Mouse (Mus musculus) heart, embryonic 15.5 days (tissue): ENCODE results near the gene Nkiras2. TPM values are rescaled to one million over a fixed set of nuclear protein-coding genes. Genes with fewer than 3 reads are reported as not detected.
"Not testable (repeated sequence)": the region's sequence is repeated elsewhere in the genome, so short reads cannot be mapped to it uniquely, and the experiment has no call there.

Experiments
- ATAC-seq: fragments of 200-750 bp; cut with Nextera tagmentation; replicated peaks from 2 replicates; pipeline ENCODE4 v1.8.0; 2017; ENCODE audit warnings: low read depth, moderate TSS enrichment; ENCODE audit not compliant: insufficient number of reproducible peaks, insufficient read depth, low FRiP score
- H3K27ac ChIP-seq: fragments of 300-500 bp; sonication (generic); 2 replicates; pipeline ENCODE4 v1.5.1; 2015; ENCODE audit warnings: mild to moderate bottlenecking, inconsistent platforms
- H3K27me3 ChIP-seq: fragments of 300-500 bp; sonication (generic); 2 replicates; pipeline ENCODE4 v1.6.1; 2015; ENCODE audit warnings: inconsistent platforms
- H3K36me3 ChIP-seq: fragments of 300-500 bp; sonication (generic); 2 replicates; pipeline ENCODE4 v1.6.1; 2015; ENCODE audit warnings: mild to moderate bottlenecking, inconsistent platforms
- H3K4me1 ChIP-seq: fragments of 300-500 bp; sonication (generic); replicated peaks from 2 replicates; pipeline ENCODE4 v1.6.1; 2015; ENCODE audit warnings: inconsistent platforms
- H3K4me2 ChIP-seq: fragments of 300-500 bp; sonication (generic); 2 replicates; pipeline ENCODE4 v1.6.1; 2015; ENCODE audit warnings: inconsistent platforms, mild to moderate bottlenecking, moderate library complexity
- H3K4me3 ChIP-seq: fragments of 300-500 bp; sonication (generic); 2 replicates; pipeline ENCODE4 v1.5.1; 2015; ENCODE audit warnings: mild to moderate bottlenecking, inconsistent platforms
- H3K9ac ChIP-seq: fragments of 300-500 bp; sonication (generic); 2 replicates; pipeline ENCODE4 v1.6.1; 2015; ENCODE audit warnings: mild to moderate bottlenecking, inconsistent platforms
- H3K9me3 ChIP-seq: fragments of 300-500 bp; sonication (generic); replicated peaks from 2 replicates; pipeline ENCODE4 v1.6.1; 2016; ENCODE audit warnings: inconsistent platforms
- WGBS: fragments of 180-500 bp; shearing (Covaris S2); methylation state at CpG from one replicate; pipeline ENCODE4 v1.1.7; 2015; ENCODE audit warnings: mixed read lengths; 5-methylcytosine and 5-hydroxymethylcytosine counted together
- polyA plus RNA-seq: library from polyadenylated mRNA; unstranded; fragments of >200 nt; fragmentation: Nextera tagmentation; extraction: Ambion mirVana; gene quantifications from 2 replicates; pipeline ENCODE4 v1.2.1, GENCODE M21; 2015

Nkiras2 gene
- polyA plus RNA-seq, 1 experiment from 2014 or later: 59.8 TPM

GRCm38 (mm10) chr11:100640159-100640906 is 21.3 kb downstream of the Nkiras2 start:
- H3K4me3 ChIP-seq: peak overlapping the region; percentile 43
- H3K4me1 ChIP-seq: peaks cover 11% of the 10 kb centered on the region
- H3K9me3 ChIP-seq: no peaks in the 10 kb centered on the region
- peak overlapping the region; percentile 49 for H3K9ac ChIP-seq
- H3K27ac ChIP-seq: no peak overlapping the region
- H3K27me3 ChIP-seq: peaks cover 60% of the 10 kb centered on the region
- H3K4me2 ChIP-seq: peak overlapping the region; percentile 82
- ATAC-seq: peak; percentile 68
- 7% methylated on average over 52 of the region's 52 CpGs for WGBS
- H3K36me3 ChIP-seq: no peaks in the 10 kb centered on the region

DNA sequence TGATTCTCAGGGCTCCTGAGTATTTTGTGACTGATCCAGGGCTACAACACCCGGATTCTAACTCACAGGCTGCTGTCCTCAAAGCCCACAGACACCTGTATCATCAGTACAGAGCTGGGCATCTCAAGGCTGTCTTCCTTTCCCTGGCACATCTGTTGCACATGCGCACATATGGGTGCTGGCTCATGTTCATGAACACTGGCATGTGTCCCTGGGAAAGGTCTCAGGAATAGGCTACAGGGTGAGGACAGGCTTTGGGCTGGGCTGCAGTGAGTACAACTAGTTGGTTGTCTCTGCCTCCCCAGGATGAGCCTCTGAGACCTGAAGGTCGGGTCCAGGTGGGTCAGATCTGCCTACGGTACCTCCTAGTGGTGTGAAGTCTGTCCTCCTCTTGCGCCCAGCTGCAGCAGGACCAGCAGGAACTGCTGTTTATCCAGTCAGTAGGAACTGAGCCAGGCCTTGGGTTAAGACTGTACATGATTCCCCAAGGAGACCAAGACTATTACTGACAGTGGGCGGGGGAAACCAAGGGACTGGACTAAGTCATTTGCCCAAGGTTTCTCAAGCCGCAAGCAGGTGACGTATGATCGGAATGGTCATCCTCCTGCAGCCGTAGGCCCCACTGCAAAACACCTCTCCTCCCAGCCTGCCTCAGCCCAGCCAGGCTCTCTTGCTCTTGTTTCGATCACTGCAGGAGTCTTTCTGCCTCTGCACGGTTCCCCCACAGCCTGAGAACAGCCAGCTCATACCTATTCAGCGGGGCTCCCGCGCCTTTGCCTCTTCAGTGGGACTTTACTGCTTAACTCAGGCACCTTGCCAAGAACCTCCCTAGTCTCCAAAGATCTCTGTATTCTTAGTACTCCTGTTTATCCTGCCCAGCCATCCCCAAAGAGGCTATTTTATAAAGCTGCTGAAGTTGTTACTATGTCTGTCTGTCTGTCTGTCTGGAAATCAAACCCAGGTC is 24.9 kb downstream of the Nkiras2 start:
- H3K4me2 ChIP-seq: no peak overlapping the region
- H3K27ac ChIP-seq: no peak overlapping the region
- H3K9me3 ChIP-seq: no peaks in the 10 kb centered on the region
- 56% methylated on average over 15 of the region's 15 CpGs for WGBS
- no peak overlapping the region for H3K4me3 ChIP-seq
- H3K27me3 ChIP-seq: peaks cover 49% of the 10 kb centered on the region
- ATAC-seq: no peak
- H3K9ac ChIP-seq: no peak overlapping the region
- no peaks in the 10 kb centered on the region for H3K36me3 ChIP-seq
- H3K4me1 ChIP-seq: peaks cover 11% of the 10 kb centered on the region

- WGBS: 21% methylated on average over 1 of the region's 1 CpGs
- Histone ChIP-seq H3K9ac (no peak overlapping the region), H3K4me2 (no peak overlapping the region), H3K4me1 (no peaks in the 10 kb centered on the region), H3K9me3 (no peaks in the 10 kb centered on the region), H3K4me3 (no peak overlapping the region), H3K27me3 (peaks cover 43% of the 10 kb centered on the region), H3K36me3 (no peaks in the 10 kb centered on the region), H3K27ac (no peak overlapping the region)
- no peak for ATAC-seq
Observed at GRCm38 (mm10) chr11:100646265-100646664, 27.2 kb downstream of the Nkiras2 start.

DNA sequence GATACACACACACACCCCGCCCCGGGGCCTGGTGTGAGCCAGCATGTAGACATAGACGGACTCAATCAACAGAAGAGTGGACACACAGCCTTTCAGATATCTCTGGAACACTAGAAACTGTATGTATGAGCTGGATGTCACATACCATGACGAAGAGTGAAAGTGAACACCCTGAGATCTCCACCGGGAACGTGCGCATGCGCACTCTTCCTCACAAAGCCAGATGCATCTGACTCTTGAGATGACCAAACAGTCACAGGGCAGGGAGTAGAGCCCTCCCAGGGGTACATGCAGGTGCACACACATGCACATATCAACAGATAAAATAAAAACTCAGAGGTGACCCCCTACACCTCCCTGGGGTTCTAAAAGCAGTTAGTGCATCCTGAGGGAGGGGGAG is 29.4 kb downstream of the Nkiras2 start:
- WGBS: 79% methylated on average over 8 of the region's 8 CpGs
- Histone ChIP-seq H3K36me3 (no peaks in the 10 kb centered on the region), H3K27me3 (peaks cover 38% of the 10 kb centered on the region), H3K27ac (no peak overlapping the region), H3K4me2 (no peak overlapping the region), H3K9me3 (no peaks in the 10 kb centered on the region), H3K4me1 (no peaks in the 10 kb centered on the region), H3K4me3 (no peak overlapping the region), H3K9ac (no peak overlapping the region)
- no peak for ATAC-seq

GRCm38 (mm10) chr11:100651205-100651604 is 32.2 kb downstream of the Nkiras2 start:
- Histone ChIP-seq H3K4me3 (no peak overlapping the region), H3K27me3 (peaks cover 35% of the 10 kb centered on the region), H3K4me1 (peaks cover 1% of the 10 kb centered on the region), H3K4me2 (no peak overlapping the region), H3K9me3 (no peaks in the 10 kb centered on the region), H3K27ac (no peak overlapping the region), H3K9ac (no peak overlapping the region), H3K36me3 (no peaks in the 10 kb centered on the region)
- no peak for ATAC-seq
- WGBS: 25% methylated on average over 8 of the region's 8 CpGs

DNA sequence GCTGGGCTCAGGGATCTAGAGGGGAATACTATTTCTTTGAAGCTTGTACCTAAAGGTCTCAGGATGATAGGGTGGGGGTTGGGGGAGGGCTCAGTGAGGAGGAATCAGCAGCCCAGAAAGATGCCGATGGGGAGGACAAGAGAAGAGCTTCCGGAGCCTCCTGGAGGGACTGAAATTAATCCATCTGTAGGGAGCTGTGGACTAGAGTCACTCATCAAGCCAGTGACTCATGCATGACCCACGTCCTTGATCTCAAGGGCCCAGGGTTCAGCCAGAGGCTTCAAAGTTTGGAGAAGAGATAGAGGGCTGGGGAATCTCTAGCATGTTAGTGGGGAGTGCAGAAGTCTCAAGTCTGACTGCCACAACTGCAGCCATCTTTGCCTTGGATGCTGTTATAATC is 32.7 kb downstream of the Nkiras2 start:
- Histone ChIP-seq H3K4me2 (no peak overlapping the region), H3K27ac (no peak overlapping the region), H3K36me3 (no peaks in the 10 kb centered on the region), H3K4me3 (no peak overlapping the region), H3K4me1 (peaks cover 7% of the 10 kb centered on the region), H3K9me3 (no peaks in the 10 kb centered on the region), H3K27me3 (peaks cover 35% of the 10 kb centered on the region), H3K9ac (no peak overlapping the region)
- ATAC-seq: no peak
- 17% methylated on average over 3 of the region's 3 CpGs for WGBS

GRCm38 (mm10) chr11:100655589-100655988 is 36.5 kb downstream of the Nkiras2 start:
- ATAC-seq, H3K27ac ChIP-seq, H3K36me3 ChIP-seq, H3K4me2 ChIP-seq, H3K9ac ChIP-seq, H3K4me3 ChIP-seq, H3K9me3 ChIP-seq: not testable (repeated sequence)
- H3K27me3 ChIP-seq: peaks cover 16% of the 10 kb centered on the region
- peaks cover 18% of the 10 kb centered on the region for H3K4me1 ChIP-seq
- 63% methylated on average over 3 of the region's 3 CpGs for WGBS

DNA sequence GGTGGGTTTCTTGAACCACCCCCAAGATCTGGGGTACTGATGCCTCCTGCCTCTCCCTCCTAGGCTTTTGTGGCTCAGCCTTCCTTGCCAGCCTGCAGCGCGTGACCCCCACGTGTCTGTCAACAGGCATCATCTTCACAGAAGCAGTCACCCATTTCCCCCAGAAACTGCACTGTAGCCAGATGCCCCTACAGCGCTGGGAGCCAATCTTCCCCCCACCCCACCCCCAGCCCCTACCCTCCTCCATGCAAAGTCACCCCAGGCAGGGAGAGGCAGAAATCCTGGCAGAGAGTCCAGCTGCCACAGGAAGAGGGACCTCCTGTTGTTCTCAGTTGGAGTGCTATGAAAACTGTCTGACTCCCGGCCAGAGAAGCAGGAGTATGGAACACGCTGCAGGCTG is 37.4 kb downstream of the Nkiras2 start:
- peak overlapping the region; percentile 14; the same call in 1 of the 2 replicates for H3K4me2 ChIP-seq
- H3K4me3 ChIP-seq: no peak overlapping the region
- H3K27ac ChIP-seq: no peak overlapping the region
- peaks cover 18% of the 10 kb centered on the region for H3K4me1 ChIP-seq
- peaks cover 7% of the 10 kb centered on the region for H3K27me3 ChIP-seq
- H3K36me3 ChIP-seq: no peaks in the 10 kb centered on the region
- 0 out of 2 replicates have a peak, but pooled peaks have one; percentile 44 for ATAC-seq
- no peaks in the 10 kb centered on the region for H3K9me3 ChIP-seq
- 0 out of 2 replicates have a peak overlapping the region, but pooled peaks have one; percentile 4 for H3K9ac ChIP-seq
- WGBS: 8% methylated on average over 6 of the region's 6 CpGs

GRCm38 (mm10) chr11:100659806-100660205 is 40.8 kb downstream of the Nkiras2 start:
- no peaks in the 10 kb centered on the region for H3K27me3 ChIP-seq
- no peak for ATAC-seq
- WGBS: 58% methylated on average over 10 of the region's 10 CpGs
- H3K4me3 ChIP-seq: no peak overlapping the region
- no peaks in the 10 kb centered on the region for H3K9me3 ChIP-seq
- H3K36me3 ChIP-seq: no peaks in the 10 kb centered on the region
- peaks cover 18% of the 10 kb centered on the region for H3K4me1 ChIP-seq
- H3K27ac ChIP-seq: no peak overlapping the region
- H3K4me2 ChIP-seq: no peak overlapping the region
- no peak overlapping the region for H3K9ac ChIP-seq

DNA sequence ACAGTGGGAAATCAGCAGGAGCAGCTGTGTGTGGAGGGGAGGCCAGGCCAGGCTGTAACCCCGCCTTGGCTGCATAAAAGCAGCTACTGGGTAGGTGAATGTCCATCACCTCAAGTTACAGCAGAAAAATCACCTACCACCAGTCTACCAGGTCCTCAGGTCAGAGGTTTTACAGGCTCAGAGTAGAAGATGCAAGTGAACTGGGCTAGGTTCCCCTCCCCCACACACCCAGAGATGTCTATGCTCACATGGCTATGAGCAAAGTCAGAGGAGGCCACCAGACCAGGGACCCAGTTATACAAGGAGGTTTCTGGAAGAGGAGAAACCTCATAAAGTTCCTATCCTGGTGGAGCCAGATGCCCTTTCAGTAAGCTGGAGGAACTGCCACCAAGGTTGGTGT is 52.0 kb downstream of the Nkiras2 start:
- Histone ChIP-seq H3K36me3 (no peaks in the 10 kb centered on the region), H3K4me1 (peaks cover 18% of the 10 kb centered on the region), H3K9me3 (no peaks in the 10 kb centered on the region), H3K27me3 (peaks cover 16% of the 10 kb centered on the region), H3K9ac (no peak overlapping the region), H3K27ac (no peak overlapping the region), H3K4me2 (no peak overlapping the region), H3K4me3 (no peak overlapping the region)
- 79% methylated on average over 1 of the region's 1 CpGs for WGBS
- ATAC-seq: no peak

DNA sequence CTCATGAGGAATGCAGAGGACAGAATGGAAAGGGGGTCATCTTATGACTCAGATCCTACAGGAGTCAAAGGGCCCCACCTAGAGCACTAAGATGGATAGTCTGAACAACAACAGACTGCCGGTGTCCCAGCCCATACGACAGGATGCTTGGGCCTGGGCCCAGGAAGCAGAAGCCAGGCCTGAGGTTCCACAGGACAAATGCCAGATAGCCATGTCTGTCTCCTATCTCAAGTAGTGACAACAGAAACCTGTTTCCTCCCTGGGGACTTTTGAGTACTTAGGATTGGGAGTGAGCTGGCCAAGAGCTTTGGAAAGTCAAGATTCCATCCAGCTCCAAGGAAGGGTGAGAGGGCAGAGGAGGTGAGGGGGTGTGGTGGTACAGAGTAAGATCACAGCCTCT is 52.9 kb downstream of the Nkiras2 start:
- 0 out of 2 replicates have a peak, but pooled peaks have one; percentile 18 for ATAC-seq
- WGBS: 19% methylated on average over 2 of the region's 2 CpGs
- Histone ChIP-seq H3K27ac (no peak overlapping the region), H3K4me1 (peaks cover 18% of the 10 kb centered on the region), H3K9ac (no peak overlapping the region), H3K4me3 (no peak overlapping the region), H3K4me2 (no peak overlapping the region), H3K27me3 (peaks cover 16% of the 10 kb centered on the region), H3K9me3 (no peaks in the 10 kb centered on the region), H3K36me3 (no peaks in the 10 kb centered on the region)
